Mouse (Mus musculus) natural killer cell, adult 2 months (primary cell): Measurements from ENCODE around the gene Foxe3.
"Not testable (repeated sequence)": the region's sequence is repeated elsewhere in the genome, so short reads cannot be mapped to it uniquely, and the experiment has no call there.

Source experiments
- DNase-seq, 2 experiments: peaks; one replicate each; pipeline ENCODE4 v3.0.0; 2022; ENCODE audit warnings: low spot score in 2 of 2

Foxe3 gene

DNA sequence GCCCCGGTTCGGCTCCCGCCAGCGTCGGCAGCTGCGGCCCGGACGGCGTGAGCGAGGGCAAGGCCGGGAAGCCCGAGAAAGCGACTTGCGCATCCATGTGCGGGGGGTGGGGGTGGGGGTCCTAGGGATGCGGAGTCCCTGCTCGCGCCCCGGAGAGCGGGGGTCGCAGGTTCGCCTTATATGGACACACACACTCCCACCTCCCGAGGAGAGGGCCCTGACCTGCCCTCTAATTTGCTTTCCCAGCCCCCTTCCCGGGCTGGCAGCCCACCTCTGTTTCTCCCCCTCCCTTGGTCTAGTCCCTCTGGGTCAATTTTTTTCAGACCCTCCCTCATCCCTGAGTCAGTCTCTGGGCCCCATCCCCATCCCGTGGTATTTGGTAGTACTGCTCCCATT is at the start of gene Foxe3:
Gene Foxe3, minus strand, starts transcription at position 97 of the 396 bp plus-strand sequence.
- no peak for DNase-seq

DNA sequence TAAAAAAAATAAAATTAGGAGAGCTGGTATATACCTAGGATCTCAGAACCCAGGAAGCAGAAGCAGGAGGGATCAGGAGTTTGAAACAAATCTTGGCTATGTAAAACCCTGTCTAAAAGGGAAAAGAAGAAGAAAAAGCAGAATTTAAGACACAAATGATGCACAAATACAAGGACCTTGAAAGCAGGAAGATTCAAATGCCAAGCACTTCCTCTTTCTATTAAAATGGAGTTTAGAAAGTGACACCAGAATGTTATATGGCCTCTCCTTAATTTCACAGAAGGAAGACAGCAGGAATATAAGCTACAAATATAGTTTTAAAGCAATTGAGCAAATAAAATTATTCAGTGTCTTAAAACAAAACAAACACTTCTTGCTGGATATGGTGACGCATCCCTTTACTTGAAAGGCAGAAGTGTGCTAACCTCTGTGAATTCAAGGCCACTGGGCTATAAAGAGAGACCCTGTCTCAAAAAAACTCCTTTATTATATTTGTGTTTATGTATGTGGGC is 47.5 kb upstream of the Foxe3 start:
- DNase-seq: no peak

DNA sequence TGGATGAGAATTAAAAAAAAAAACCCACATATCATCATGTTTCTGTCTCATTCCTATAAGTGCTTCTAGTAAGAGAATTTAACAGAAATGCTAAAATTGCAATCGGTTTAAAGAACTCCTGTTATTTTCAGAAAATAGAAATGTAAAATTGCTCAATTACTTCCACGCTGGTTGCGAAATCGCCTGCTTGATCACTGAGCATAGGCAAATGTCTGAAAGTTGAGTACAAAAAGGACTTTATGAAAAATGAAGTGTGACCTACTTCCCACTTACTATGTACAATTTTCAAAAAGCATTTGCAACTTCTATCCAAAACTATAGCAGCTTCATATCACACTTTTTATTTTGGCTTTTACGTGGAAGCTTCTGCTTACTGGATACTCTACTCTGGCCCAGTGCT is 44.9 kb upstream of the Foxe3 start:
- no peak for DNase-seq

DNA sequence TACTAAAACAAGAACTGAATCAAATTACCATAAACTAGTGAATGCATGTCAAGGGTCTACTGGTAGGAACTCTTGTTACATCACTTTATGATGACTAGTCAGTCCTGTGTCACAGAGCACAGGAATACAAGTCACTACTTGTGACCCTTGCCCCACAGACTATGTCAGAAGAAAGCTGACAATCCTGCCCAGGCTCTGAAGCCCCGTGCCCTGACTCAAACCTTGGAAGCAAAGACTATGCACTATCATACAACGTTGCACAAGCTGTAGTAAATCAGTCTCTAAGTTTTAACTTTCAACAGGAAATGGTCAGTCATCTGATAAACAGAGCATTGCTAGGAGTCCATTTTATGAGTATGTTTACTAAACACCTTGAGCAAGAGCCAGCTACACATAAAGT is 35.1 kb upstream of the Foxe3 start:
- DNase-seq: not testable (repeated sequence)

DNA sequence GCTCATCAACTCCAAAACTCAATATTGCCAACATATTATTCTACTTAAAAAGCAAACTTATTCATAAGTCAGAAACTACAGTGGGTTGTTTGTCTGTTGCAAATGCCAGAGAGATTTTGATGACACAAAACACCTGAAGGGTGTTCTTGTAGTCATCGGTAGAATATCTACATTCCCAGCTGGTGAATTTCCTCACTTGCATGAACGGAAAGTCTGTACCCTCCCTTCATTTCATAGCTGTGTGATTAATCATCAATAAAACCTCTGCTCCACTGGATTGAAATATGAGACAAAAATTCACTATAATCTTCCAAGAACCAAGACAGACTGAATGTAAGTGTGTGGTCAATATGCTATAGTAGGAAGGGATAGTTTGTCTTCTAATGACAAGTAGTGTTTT is 33.7 kb upstream of the Foxe3 start:
- DNase-seq: no peak

DNA sequence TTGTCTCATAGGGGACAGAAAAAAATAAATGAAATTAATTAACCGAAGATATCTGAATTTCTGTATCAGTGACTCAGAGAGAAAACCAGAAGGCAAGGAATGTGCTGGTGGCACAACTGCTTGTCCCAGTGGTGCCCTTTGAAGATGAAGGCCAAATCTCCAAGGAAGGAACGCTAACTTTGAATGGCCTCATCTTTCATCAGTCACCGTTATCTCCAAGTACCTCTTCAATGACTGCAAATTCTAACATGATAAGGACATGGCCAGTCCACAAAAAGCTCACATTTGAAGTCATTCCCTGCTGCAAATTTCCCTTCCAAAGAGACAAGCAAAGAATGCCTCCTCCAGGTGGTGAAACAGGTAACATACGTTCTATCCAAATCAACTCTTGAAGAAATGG is 33.0 kb upstream of the Foxe3 start:
- no peak for DNase-seq

DNA sequence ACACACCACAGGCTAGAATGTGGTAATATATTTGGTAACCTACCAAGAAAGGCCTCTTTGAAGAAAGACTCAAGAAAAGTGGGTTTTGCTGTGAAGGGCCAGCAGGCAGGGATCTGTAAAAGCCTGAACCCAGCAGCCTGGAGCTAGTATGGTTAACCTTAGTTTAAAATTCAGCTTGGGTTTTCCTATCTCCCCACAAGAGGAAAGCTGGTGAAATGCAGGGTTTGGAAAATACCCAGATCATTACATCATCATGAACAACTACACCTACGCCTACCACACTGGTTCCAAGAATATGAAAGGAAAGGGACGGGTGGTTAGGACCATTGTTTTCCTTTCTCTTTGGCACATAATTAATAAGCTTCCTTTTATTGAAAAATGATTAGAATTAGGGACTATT is 32.4 kb upstream of the Foxe3 start:
- no peak for DNase-seq

DNA sequence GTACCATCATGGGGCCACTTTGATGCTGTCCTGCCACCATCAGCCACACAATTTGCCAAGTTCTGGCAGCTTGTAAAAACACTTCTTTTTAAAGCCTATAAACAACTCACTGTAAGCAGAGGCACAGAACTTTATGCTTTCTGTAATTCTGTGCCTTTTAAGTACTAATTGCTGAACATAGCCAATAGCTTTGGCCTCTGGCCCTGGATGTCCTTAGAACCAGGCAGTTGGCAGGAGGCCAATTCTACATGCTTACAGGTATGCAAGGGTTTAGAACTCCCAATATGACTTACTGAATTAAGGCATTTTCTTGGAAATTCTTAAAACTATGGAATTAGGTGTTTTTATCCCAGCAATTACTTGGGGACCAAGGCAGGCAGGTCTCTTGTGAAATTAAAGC is 31.6 kb upstream of the Foxe3 start:
- DNase-seq: no peak

DNA sequence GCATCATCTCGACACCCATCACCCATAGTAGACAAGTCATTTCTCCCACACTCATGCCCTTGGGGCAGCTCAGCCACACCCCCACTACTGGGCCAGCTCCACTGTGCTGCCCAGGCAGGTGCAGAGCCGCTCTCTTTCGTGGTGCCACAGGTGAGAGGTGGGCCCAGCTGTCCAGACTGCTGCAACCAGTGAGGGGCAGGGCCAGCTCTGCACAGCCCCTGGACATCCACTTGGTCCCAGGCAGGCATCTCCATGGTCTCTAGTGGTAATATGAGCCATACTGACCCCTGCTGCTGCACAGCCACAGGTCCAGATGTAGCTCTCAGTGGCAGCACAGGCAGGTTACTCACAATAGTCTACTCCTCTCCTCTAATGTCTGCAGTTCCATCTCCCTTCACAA is 27.4 kb upstream of the Foxe3 start:
- DNase-seq: no peak

DNA sequence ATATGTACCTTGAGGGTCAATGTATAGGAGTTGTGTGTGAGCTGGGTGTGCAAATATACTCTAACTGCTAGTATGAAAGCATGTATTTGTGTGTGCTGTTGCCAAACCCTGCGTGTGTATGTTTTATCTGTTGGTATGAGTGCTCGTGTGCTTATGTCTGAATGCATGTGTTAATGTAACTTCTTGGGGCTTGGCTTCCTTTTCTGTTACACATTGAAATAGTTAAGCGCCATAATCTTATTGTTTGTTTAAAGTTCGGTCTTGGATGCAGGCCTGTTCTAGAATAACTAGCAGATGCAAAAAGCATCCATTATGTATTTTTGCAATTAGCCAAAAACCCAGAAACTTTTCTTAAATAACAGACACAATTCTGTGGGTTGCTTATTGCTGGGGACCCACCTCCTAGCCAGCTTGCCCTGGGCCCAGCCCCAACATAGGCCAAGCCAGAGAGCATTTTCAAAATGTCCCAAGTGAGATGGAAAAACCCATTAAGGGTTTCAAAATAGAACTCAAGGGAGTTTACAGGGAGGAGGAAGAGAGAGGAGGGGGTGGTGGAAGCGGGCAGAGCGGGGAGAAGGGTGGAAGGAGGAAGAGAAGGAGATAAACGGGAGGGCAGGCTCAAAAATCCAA is 22.2 kb upstream of the Foxe3 start:
- no peak for DNase-seq

DNA sequence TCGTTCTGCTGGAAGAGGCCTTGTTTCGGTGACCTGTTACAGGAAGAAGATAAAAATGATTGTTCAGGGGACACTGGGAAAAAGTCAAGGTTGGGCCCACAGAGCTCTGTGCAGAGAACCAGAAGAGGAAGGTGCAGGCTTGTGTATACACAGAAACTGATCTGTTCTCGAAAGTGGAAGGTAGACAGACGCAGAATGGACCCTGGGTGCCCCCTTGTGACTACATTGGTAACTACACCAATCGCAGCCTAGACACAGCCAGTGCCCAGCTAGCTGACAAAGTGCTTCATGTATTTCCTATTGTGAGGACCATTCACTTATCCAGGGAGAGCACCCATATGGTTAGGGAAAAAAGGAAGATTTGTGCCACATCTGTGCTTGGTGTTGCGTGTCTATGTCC is 21.6 kb upstream of the Foxe3 start:
- peak; percentile 39 to 67 for DNase-seq

DNA sequence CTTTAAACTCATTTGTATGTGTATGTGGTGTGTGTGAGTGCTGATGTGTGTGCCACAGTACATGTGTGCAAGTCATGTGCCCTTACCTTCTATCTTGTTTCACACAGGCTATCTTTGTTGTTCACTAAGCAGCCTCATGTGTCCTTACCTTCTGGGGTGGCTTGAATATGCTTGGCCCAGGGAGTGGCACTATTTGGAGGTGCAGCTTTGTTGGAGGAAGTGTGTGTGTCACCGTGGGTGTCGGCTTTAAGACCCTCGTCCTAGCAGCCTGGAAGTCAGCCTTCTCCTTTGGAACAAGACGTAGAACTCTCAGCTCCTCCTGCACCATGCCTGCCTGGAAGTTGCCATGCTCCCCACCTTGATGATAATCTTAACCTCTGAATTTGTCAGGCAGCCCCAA is 20.6 kb upstream of the Foxe3 start:
- no peak for DNase-seq

DNA sequence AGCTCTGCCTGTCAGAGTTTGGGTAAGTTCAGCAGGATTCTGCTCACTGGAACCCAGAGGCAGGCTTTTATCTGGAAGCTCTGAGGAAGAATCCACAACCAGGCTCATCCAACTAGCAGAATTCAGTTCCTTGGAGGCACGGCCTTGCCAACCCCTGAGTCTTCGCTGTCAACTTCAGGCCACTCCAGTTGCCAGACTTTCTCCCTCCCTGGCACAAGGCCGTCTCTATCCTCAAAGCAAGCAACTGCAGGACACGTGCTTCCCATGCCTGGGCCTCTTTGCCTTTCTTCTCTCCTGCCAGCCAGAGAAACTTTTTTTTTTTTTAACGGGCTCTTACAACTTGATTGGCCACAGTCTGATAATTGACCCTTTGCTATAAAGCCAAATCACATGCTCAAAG is 19.2 kb upstream of the Foxe3 start:
- DNase-seq: no peak

DNA sequence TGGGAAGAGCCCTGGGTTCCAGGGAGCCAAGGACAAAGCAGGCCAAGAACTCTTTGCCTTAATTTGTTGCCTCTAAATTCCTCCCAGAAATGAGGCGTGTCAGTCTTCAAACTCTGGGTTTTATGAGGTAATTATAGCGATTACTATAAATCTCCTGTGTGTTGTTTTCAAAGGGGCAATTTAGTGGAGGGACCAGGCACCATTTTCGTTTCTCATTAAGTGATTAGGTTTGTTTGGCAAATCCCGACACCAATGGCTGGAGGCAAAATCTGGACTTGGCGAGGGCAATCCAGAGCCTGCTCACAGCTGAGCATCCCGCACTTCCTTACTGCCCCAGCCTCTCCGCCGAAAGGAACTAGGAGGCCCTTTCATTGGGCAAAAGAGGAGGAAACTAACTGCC is 16.8 kb upstream of the Foxe3 start:
- no peak for DNase-seq

DNA sequence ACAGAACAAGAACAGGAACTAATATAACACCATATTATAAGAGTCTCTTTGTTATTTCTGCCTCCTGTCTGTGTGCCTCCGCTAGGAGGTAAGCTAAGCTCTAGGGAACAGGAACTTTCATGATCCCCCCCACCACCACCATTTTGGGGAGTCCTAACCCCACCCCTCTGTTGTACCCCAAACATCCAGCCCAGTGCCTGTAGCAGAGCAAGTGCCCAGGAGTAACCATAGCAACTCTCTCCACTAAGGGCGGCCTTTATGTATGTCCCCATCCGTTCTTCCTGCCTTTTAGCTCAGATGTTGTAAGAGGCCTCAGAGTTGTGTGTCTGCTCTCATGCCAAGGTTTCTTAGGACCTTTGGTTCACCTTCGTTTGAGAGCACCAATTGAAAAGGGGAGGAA is 16.3 kb upstream of the Foxe3 start:
- DNase-seq: no peak

DNA sequence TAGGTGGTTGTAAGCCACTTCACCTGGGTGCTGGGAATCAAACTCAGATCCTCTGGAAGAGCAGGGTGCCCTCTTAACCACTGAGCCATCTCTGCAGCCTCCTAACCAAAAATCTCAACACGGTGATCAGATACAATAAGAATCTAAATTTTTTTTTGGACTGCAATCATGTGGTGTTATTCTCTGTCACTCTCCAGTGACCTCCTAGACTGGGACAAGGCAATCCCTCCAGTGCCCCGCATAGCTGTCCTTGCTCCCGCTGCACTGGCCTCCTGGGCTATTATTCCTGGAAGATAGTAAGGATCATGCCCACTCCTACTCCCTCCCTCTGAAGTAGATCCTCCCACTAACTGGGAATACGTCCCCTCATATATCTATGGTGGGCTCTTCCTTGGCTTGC is 15.5 kb upstream of the Foxe3 start:
- DNase-seq: no peak

DNA sequence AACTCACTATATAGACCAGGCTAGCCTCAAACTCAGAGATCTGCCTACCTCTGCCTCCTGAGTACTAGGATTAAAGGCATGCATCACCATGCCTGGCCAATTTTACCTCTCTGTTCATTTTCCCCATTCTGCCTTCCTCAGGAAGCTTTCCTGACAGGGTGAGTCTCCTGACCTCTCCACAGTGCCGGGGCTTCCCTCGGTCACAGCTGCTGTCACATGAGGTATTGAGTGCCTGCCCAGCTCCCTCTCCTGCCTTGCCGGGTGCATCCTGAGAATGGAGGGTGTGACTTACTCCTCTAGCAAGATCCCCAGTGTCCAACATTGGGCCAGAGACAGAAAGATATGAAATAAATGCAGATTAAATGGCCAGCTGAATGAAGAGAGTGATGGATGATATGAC is 12.4 kb upstream of the Foxe3 start:
- no peak for DNase-seq

DNA sequence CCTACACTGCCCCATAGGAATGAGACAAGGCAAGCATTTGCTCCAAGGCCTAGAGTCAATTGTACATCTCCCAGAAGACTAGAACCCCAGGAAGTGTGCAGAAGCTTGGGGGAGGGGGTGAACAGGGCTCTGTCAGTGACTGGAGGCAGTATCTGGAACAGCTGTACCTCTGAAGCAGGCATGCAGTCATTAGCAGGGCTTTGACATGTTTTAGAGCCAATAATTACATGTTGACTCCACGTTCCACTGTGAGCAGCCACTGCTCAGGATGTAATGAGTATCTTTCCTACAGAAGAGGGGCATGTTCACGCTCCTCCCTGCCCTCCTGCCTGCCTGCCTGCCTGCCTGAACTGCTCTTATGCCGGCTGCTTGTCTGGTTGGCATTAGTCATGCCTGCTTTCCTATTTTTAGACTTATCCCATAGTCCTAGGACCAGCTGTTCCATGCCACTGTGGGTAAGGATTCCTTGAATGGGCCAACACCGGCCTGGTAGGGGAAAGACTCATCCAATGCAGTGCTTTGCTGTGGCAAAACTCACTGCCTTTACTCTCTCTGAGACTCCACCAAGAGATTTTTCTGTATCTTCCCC is 11.7 kb upstream of the Foxe3 start:
- DNase-seq: no peak

DNA sequence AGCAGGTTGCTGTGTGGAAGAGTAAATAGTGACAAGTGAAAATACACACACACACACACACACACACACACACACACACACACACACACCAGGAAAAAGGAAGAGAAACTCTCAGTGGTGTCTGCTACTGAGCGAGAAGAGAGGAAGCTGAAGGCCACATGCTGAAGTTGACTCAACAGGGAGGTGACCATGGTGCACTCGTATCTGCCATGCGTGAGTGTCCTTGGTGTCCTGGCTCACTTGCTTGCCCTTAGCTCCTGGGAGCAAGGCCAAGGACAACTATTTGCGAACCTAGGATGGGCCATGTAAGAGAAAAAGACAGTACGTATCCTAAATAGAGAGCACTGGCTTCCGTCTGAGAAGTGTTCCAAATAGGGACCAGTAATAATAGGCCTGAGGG is 8.4 kb upstream of the Foxe3 start:
- no peak for DNase-seq

DNA sequence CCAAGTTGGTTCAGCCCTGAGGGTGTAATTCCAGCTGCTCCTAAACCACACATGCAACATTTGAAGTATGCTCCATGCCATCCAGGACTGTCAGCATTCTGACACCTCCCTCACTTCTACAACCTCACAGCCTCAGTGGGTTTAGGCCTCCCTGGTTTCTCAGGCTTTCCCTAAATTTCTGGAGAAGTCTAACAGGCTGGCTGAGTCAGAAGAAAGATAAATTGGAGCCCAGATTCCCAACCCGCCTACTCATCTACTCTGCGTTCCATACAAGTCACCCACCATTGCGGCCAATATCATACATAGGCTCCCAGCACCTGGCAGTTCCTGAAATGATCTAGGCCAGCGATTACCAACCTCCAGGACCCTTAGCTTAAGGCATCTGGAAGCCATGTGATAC is 6.9 kb upstream of the Foxe3 start:
- DNase-seq: no peak

DNA sequence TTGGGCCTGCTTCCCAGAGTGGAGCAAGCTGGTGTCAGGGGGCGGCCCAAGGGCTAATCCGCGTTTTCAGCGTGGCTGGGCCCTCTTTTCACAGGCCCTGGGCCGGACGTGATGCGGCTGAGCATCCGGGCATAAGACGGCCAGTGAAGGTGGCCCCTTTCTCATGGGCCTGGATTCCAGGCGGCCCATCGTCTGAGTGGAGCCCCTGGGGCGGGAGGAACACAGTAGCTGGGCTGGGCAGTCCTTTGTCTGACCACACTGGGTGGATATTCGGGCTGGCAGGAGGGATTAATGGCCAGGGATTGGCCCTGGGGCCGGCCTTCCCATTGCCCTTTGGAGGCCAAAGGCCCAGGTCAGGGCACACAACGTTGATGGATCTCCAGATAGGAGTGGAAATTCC is 3.3 kb upstream of the Foxe3 start:
- DNase-seq: no peak

DNA sequence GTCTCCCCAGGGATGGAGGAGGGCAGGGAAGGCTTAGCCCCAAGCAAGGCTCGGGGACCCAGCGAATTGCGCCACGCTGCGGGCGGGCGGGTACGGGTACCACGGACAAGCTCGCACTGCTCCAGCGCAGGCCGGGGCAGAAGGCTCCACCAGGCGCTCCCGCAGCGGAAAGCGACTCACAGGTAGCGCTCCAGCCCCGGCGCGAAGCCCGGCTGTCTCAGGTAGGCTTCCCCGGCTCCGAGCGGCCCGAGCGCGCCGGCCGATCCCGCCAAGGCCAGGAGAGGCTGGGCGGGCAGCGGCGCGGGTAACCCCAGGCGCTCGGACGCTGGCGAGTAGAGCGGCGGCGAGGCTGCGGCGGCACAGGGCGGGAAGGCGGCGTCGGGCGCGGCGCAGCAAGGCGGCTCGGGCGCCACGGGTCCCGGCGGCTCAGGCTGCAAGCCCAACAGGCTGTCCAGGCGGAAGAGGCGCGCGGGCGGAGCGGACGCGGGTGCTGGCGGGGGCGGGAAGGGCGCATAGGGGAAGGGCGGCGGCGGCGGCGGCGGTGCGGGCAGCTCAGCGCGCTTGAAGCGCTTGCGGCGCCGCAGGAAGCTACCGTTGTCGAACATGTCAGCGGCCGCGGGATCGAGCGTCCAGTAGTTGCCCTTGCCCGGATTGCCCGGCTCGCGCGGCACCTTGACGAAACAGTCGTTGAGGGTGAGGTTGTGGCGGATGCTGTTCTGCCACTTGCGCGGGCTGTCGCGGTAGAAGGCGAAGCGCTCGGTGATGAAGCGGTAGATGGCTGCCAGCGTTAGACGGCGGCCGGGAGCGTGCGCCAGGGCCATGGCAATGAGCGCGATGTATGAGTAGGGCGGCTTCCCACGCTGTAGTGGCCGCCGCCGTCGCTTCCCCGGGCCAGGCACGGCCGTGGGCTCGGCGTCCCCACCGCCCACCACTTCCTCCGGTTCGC is 569 bp downstream of the Foxe3 start:
- no peak for DNase-seq

DNA sequence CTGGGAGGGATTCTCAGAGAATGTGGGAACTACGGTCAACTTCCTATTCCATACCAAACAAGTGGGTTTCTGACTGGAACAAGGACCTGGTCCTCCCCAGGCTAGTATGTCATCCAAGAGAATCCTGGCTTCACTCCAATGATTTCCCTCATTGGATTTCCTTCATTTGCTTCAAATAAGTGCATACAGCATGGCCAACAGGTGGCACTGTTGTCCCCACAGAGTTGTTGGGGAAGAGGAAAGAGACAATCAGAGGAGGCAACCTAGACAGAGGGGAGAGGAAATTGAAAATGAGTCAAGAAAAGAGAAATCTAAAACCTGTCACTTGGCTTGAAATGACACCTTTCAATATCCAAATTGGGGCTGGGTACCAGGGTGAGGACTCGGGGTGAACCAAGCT is 8.7 kb downstream of the Foxe3 start:
- DNase-seq: peak; percentile 18 to 43
